Mouse (Mus musculus) CH12F3 (cell line): ENCODE data around the gene Upf1.

Experiments used
- in situ Hi-C: fragments of 300-500 bp; cut with MboI; formaldehyde crosslinking; loops from 2 replicates; pipeline ENCODE4 v1.14.3; 2020; ENCODE audit warnings: low sequenced_read_pairs

The Upf1 gene

DNA sequence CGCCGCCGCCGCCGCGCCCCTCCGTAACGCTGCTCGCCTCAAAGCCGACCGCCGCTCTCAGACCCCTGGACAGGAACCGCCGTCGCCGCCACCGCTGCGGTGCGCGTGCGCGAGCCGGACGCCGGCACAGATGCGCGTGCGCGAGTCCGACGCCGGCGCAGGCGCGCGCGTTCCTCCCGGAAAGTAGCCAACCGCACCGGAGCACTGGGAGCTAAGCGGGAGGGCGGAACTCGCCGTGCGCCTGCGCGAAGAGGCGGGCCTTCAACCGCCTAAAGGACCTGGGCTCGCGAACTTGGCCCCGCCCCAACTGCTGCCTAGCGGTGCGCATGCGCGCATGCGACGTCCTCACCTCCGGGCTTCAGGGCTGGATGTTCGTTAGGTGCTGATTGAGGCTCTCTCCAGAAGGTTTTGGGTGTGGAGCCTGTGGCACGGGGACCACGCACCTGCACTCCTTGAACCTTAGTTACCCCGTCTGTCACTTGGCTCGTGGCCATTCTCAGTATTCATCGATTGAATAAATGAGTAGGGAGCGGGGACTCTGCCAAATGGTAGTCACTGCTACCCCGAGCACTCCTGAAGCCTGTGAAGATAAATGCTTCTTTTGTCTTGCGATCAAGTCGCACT is at the start of gene Upf1:
TSS of gene Upf1 (minus strand) at position 85 of the 624 bp plus-strand sequence.
- in situ Hi-C loops: no loop called here

- in situ Hi-C loops: no loop called here
Measured at GRCm38 (mm10) chr8:70397611-70398563, 44.8 kb upstream of the Upf1 start.

- in situ Hi-C loops: no loop called here
Measured at GRCm38 (mm10) chr8:70396184-70396583, 43.1 kb upstream of the Upf1 start.

GRCm38 (mm10) chr8:70395649-70396048 is 42.6 kb upstream of the Upf1 start:
- in situ Hi-C loops: no loop called here

- in situ Hi-C loops: no loop called here
Measured at GRCm38 (mm10) chr8:70394269-70394998, 41.4 kb upstream of the Upf1 start.

DNA sequence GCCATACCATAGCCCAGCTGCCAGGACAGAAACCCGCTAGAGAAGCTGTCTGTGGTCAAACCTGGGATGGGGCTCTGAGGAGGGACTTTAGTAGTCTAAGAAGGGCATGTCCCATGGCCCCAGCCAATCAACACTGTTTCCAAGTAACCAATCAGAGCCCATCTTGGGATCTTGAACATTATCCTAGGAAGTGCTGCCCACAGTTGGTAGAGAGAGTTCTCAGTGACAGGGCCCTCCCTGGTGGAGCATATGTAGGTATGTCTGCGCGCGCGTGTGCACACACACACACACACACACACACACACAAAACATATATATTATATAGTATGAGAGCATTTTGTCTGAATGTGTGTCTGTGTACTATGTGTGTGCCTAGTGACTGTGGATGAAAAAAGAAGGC is 40.0 kb upstream of the Upf1 start:
- in situ Hi-C loops: no loop called here

DNA sequence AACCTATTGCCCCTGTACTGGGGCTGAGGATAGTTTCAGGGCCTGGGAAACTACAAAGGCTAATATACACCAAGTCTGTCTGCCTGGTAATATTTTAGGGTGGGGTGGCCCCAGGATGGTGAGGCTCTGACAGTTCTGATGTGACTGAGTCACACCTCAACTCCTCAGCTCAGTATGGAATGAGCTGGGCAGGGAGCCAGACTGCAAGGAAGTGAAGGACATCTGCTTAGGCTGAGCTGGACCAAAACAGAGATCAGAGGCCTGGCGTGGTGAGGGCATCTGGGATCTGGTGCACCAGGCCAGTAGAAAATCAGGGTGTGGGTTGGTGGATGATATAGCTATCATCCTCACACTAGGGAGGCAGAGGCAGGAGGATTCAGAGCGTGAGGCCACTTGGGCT is 36.6 kb upstream of the Upf1 start:
- in situ Hi-C loops: no loop called here

DNA sequence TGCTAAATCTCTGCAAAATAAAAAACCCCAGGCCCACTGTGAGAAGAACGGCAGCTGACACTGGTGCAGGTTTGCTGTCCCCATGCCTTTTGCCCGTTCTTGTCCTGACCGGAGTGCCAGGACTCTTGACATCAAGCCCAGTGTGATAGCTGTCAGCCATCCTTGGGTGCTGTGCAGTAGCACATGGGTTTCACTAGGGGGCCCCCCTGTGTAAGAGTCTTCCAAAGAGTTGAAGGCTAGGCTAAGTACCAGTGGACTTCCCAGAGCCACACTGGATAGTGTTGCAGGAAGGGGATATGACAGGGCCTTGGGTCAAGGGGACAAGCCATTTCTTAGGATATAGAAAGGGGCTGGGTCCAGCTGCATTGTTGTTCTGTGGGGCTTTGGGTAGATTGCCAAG is 30.2 kb upstream of the Upf1 start:
- in situ Hi-C loops: no loop called here

DNA sequence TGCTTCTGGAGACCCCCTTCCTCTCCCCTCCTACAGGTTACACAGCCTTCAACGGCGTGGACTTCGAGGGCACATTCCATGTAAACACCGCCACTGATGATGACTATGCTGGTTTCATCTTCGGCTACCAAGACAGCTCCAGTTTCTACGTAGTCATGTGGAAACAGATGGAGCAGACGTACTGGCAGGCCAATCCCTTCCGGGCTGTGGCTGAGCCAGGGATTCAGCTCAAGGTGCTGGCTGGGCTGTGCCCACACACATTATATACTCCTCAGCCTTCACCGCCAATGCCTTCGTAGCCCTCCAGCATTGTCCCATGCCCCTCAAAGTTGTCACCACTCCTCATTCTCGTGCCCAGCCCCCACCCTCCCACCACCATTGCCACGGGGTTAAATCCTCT is 27.0 kb upstream of the Upf1 start:
- in situ Hi-C loops: no loop called here

DNA sequence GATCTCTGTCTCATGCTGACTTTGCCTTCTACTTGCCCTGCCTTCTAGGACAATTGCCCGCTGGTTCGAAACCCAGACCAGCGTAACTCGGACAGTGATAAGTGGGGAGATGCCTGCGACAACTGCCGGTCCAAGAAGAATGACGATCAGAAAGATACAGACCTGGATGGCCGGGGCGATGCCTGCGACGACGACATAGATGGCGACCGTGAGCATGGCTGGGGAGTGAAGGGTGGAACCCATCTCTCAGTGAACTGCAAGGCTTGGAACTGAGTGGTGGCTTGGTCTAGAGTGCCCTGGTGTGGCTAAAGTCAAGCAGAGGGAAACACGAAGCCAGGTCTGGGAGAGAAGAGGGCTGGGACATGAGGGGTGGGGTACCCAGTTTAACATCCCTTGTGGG is 24.0 kb upstream of the Upf1 start:
- in situ Hi-C loops: no loop called here

- in situ Hi-C loops: no loop called here
Measured at GRCm38 (mm10) chr8:70376275-70376741, 23.2 kb upstream of the Upf1 start.

GRCm38 (mm10) chr8:70375212-70375859 is 22.3 kb upstream of the Upf1 start:
- in situ Hi-C loops: no loop called here

DNA sequence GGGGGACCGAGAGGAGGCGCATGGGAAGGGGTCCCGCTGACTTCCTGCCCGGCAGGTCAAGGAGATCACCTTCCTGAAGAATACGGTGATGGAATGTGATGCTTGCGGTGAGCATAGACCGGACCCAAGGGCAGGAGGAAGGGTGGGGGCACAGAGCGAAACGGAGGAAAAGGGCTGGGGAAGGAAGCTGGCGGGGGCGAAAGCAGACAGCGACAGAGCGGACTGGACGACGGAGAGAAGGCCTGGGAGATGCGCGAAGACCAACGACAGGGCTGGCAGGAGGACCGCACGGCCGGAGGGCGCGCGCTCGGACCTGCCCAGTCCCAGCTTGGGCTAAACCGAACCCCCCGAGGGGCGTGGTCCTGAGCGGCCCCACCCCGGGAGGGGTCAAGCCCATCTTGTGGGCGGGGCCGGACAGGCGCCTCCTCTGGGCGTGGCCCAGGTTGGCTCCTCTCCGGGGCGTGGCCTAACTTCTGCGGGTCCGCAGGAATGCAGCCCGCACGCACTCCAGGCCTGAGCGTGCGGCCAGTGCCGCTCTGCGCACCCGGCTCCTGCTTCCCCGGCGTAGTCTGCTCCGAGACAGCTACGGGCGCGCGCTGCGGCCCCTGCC is 21.3 kb upstream of the Upf1 start:
- in situ Hi-C loops: no loop called here

GRCm38 (mm10) chr8:70373397-70374317 is 20.6 kb upstream of the Upf1 start, which contains the start of gene Comp:
Comp (plus strand) TSS chr8:70373558.
- in situ Hi-C loops: no loop called here

DNA sequence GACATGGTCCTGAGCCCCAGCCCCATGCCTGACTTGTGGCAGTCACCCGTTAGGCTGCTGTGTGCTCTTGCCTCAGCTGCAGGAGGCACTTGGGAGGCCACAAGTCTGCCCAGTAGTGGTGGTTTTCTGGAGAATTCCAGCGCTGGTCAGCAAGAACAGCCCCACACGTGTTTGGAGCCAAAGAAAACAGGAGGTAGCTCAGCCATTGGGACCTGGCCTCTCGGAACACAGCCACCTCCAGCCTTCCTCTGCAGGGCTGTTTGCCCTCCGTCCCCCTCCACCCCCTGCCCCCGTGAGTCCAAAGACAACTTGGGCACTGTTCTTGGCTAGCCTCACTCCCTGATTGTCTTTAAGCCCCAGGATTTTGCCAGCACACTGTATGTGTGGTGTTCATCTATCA is 18.9 kb upstream of the Upf1 start:
- in situ Hi-C loops: no loop called here

- in situ Hi-C loops: no loop called here
Measured at GRCm38 (mm10) chr8:70370476-70370875, 17.4 kb upstream of the Upf1 start.

GRCm38 (mm10) chr8:70366588-70366987 is 13.5 kb upstream of the Upf1 start:
- in situ Hi-C loops: no loop called here

DNA sequence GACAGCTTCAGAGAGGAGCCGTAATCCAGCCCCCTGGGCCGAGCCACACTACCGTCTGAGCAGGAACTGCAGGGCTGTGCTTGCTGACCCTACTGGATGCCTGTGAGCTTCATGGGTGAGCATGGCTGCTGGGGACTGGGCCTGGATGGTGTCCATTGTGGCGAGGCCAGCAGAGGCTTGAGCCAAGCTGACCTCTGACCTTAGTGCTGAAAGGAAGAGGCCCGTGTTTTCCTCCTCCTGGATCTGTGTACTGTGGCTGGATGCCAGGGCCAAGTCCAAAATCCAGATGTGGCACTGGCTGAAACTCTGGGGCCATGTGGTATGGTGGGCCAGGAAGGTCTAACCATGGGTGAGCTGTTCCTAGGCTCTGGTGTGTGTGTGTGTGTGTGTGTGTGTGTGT is 11.0 kb upstream of the Upf1 start:
- in situ Hi-C loops: no loop called here

DNA sequence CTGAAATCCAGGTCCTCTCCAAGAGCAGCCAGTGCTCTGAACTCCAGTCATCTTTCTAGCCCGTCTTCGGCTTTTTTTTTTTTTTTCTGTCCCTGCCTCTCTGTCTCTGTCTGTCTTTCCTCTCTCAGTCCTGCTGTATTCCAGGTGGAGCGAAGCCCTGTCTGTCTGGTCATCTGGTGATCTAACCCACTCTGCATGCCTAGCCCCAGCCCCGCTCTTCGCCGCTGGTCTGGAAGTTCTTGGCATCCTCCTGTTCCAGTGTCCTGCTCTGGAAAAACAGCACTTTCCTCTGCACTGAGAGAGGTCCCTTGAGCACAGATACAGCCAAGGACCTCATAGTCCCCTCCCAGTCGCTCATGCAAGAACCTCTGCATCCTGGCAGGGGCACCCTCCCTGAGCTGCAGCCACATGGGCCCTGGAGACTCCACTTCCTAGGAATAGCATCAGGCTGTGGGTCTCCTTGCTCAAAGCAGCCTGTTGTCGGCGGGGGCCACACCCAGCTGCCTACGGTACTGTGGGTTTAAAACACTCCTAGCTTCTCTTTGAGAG is 8.5 kb upstream of the Upf1 start:
- in situ Hi-C loops: no loop called here
